Mouse (Mus musculus): ENCODE measurements around the gene Lrfn2. TPM values are rescaled to one million over a fixed set of nuclear protein-coding genes. Genes with fewer than 3 reads are reported as not detected.

Lrfn2 gene
- polyA plus RNA-seq, 1 experiment from 2014 or later: 1.1 TPM

GRCm38 (mm10) chr17:48972866-48973265 lies 40.7 kb downstream of the Lrfn2 start:
- H3K27ac ChIP-seq: no peak overlapping the region

GRCm38 (mm10) chr17:48973394-48973793 lies 41.2 kb downstream of the Lrfn2 start:
- Histone ChIP-seq H3K27ac (no peak overlapping the region), H3K4me1 (peaks cover 7% of the 10 kb centered on the region; the same call in 1 of the 2 replicates), H3K27me3 (replicated peaks) (no peaks in the 10 kb centered on the region), H3K9me3 (no peaks in the 10 kb centered on the region), H3K4me3 (replicated peaks) (no peak overlapping the region), H3K36me3 (no peaks in the 10 kb centered on the region), H3K4me2 (no peak overlapping the region), H3K9ac (no peak overlapping the region)
- no peak for ATAC-seq (ENCODE audit: insufficient read depth, low FRiP score, low read depth)
- 35% methylated on average over 3 of the region's 3 CpGs for WGBS

More at GRCm38 (mm10) chr17:48972866-48973265, 40.7 kb downstream of the Lrfn2 start:
- ATAC-seq (ENCODE audit: insufficient read depth, low FRiP score, low read depth): no peak
- no peaks in the 10 kb centered on the region for H3K27me3 ChIP-seq (replicated peaks)
- peaks cover 7% of the 10 kb centered on the region; the same call in 1 of the 2 replicates for H3K4me1 ChIP-seq
- 51% methylated on average over 6 of the region's 6 CpGs for WGBS
- H3K9ac ChIP-seq: no peak overlapping the region
- H3K4me3 ChIP-seq (replicated peaks): no peak overlapping the region
- no peaks in the 10 kb centered on the region for H3K9me3 ChIP-seq
- no peak overlapping the region for H3K4me2 ChIP-seq
- no peaks in the 10 kb centered on the region for H3K36me3 ChIP-seq

- H3K9ac ChIP-seq: no peak overlapping the region
- H3K27me3 ChIP-seq (replicated peaks): no peaks in the 10 kb centered on the region
- peak; percentile 27; the same call in 1 of the 2 replicates for ATAC-seq (ENCODE audit: insufficient read depth, low FRiP score, low read depth)
- H3K4me2 ChIP-seq: no peak overlapping the region
- peaks cover 7% of the 10 kb centered on the region; the same call in 1 of the 2 replicates for H3K4me1 ChIP-seq
- no peaks in the 10 kb centered on the region for H3K9me3 ChIP-seq
- no peak overlapping the region for H3K4me3 ChIP-seq (replicated peaks)
- WGBS: 45% methylated on average over 4 of the region's 4 CpGs
- no peaks in the 10 kb centered on the region for H3K36me3 ChIP-seq
- peak overlapping the region; percentile 27; the same call in 1 of the 2 replicates for H3K27ac ChIP-seq
Observed at GRCm38 (mm10) chr17:48975055-48975454, 42.9 kb downstream of the Lrfn2 start.

GRCm38 (mm10) chr17:48976611-48977022 lies 44.4 kb downstream of the Lrfn2 start:
- WGBS: 39% methylated on average over 5 of the region's 5 CpGs
- no peaks in the 10 kb centered on the region for H3K27me3 ChIP-seq (replicated peaks)
- no peaks in the 10 kb centered on the region for H3K36me3 ChIP-seq
- peaks cover 7% of the 10 kb centered on the region; the same call in 1 of the 2 replicates for H3K4me1 ChIP-seq
- no peak for ATAC-seq (ENCODE audit: insufficient read depth, low FRiP score, low read depth)
- H3K9me3 ChIP-seq: no peaks in the 10 kb centered on the region
- H3K27ac ChIP-seq: no peak overlapping the region; the same call in 1 of the 2 replicates
- no peak overlapping the region for H3K4me2 ChIP-seq
- H3K4me3 ChIP-seq (replicated peaks): no peak overlapping the region
- no peak overlapping the region for H3K9ac ChIP-seq

DNA sequence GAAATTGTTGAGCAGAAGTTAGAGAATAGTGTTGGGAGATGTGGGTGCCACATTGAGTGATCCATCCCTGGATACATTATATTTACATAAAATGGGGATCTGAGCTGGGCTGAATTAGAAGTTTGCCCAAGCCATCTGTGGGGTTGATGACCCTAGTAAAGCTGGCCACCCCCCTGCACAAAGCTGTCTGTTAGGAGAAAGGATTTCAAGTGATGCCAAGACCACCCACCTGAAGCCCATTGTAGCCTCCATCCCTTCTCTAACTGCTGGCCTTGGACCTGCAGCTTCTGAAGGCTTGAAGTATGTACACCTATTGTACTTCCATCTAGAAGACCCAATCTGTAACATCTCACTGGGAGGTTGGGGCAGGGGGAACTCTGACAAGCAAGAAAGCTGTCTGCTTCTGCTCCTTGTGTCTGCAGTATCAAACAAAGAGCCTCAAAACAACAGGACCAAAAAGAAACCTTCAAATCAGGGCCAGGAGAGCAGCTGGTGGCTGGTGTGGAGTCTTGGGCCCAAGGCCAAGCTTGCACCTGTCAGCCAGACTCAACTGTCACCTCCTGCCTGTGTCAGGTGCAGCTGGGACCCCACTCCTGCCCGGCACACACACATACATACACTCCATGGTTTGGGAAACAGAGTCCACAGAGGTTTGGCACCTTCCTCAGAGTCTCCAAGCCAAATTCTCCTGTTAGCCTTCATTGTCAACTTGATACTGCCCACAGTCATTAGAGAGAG lies 63.2 kb downstream of the Lrfn2 start:
- Histone ChIP-seq H3K4me2 (no peak overlapping the region), H3K4me1 (no peaks in the 10 kb centered on the region), H3K36me3 (no peaks in the 10 kb centered on the region), H3K27me3 (replicated peaks) (no peaks in the 10 kb centered on the region), H3K27ac (no peak overlapping the region), H3K4me3 (replicated peaks) (no peak overlapping the region), H3K9me3 (no peaks in the 10 kb centered on the region), H3K9ac (no peak overlapping the region)
- WGBS: 59% methylated on average over 1 of the region's 1 CpGs
- no peak for ATAC-seq (ENCODE audit: insufficient read depth, low FRiP score, low read depth)

GRCm38 (mm10) chr17:48999463-49000227 lies 67.5 kb downstream of the Lrfn2 start:
- Histone ChIP-seq H3K4me1 (no peaks in the 10 kb centered on the region), H3K27ac (no peak overlapping the region), H3K9ac (no peak overlapping the region), H3K36me3 (no peaks in the 10 kb centered on the region), H3K9me3 (no peaks in the 10 kb centered on the region), H3K4me3 (replicated peaks) (no peak overlapping the region), H3K27me3 (replicated peaks) (no peaks in the 10 kb centered on the region), H3K4me2 (no peak overlapping the region)
- ATAC-seq (ENCODE audit: insufficient read depth, low FRiP score, low read depth): 0 out of 2 replicates have a peak, but pooled peaks have one; percentile 58
- 4% methylated on average over 11 of the region's 11 CpGs for WGBS

- Histone ChIP-seq H3K9ac (no peak overlapping the region), H3K27ac (no peak overlapping the region), H3K4me2 (no peak overlapping the region), H3K4me1 (no peaks in the 10 kb centered on the region), H3K4me3 (replicated peaks) (no peak overlapping the region), H3K27me3 (replicated peaks) (no peaks in the 10 kb centered on the region), H3K9me3 (no peaks in the 10 kb centered on the region), H3K36me3 (no peaks in the 10 kb centered on the region)
- WGBS: 48% methylated on average over 7 of the region's 7 CpGs
- no peak for ATAC-seq (ENCODE audit: insufficient read depth, low FRiP score, low read depth)
Observed at GRCm38 (mm10) chr17:49009384-49010073, 77.3 kb downstream of the Lrfn2 start.

DNA sequence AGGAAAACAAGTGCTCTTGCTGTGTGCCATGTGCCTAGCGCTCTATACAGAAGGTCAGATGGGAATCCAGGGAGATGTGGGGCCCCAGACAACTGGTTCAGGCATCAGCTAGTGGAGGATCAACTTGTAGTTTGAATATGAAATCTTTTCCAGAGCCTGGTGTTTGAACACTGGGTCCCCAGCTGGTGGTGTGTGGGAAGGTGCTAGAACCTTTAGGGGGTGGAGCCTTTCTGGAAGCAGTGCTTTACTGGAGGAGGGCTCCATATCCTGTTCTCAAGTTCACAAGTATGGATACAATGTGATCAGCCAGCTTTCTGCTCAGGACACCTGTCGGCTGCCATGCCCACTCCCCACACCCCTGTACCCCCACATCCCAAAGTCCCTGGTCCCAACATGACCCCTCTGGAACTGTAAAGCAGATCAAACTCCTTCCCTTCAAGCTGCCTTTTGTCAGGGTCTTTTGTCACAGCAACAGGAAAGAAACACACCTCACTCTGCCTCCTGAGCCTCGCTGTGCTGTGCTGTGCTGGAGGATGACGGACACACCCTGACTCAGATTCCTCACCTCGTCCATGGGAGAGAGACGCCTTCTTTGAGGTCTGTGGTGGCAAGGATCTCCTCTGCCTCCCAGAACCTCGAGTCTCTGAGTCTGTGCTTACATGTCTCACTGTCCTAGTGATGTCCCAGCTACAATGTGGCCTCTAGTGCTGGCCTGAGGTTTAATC lies 81.9 kb downstream of the Lrfn2 start:
- WGBS: 62% methylated on average over 7 of the region's 7 CpGs
- no peak overlapping the region for H3K4me2 ChIP-seq
- H3K36me3 ChIP-seq: no peaks in the 10 kb centered on the region
- no peaks in the 10 kb centered on the region for H3K9me3 ChIP-seq
- H3K27me3 ChIP-seq (replicated peaks): no peaks in the 10 kb centered on the region
- no peak overlapping the region for H3K27ac ChIP-seq
- H3K4me3 ChIP-seq (replicated peaks): no peak overlapping the region
- H3K9ac ChIP-seq: no peak overlapping the region
- ATAC-seq (ENCODE audit: insufficient read depth, low FRiP score, low read depth): no peak
- H3K4me1 ChIP-seq: 0 out of 2 replicates have a peak, but pooled peaks cover 3% of the 10 kb centered on the region

GRCm38 (mm10) chr17:49015368-49015767 lies 83.2 kb downstream of the Lrfn2 start:
- H3K4me3 ChIP-seq (replicated peaks): no peak overlapping the region
- H3K4me1 ChIP-seq: 0 out of 2 replicates have a peak, but pooled peaks cover 3% of the 10 kb centered on the region
- no peaks in the 10 kb centered on the region for H3K27me3 ChIP-seq (replicated peaks)
- no peak overlapping the region for H3K4me2 ChIP-seq
- H3K27ac ChIP-seq: no peak overlapping the region
- H3K36me3 ChIP-seq: no peaks in the 10 kb centered on the region
- H3K9me3 ChIP-seq: no peaks in the 10 kb centered on the region
- no peak for ATAC-seq (ENCODE audit: insufficient read depth, low FRiP score, low read depth)
- no peak overlapping the region for H3K9ac ChIP-seq
- WGBS: 85% methylated on average over 6 of the region's 6 CpGs

DNA sequence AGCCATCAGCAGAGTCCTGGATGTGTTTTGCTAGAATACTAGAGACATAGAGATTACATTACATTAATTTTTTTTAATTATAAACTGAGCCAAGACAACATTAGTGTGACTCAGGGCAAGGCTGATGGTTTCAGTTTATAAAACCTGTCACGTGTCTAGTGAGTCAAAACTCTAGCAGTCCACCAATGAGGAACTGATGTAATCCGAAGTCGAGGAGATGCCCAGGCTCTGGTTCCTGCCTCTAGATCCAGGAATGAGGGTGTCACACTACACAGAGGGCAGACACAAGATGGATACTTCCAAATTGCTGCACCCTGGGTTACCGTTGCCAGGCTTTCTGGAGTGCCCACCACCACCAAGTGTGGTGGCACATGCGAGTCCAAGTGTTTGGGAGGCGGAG lies 84.0 kb downstream of the Lrfn2 start:
- Histone ChIP-seq H3K9ac (no peak overlapping the region), H3K36me3 (no peaks in the 10 kb centered on the region), H3K4me1 (0 out of 2 replicates have a peak, but pooled peaks cover 3% of the 10 kb centered on the region), H3K27ac (no peak overlapping the region), H3K9me3 (no peaks in the 10 kb centered on the region), H3K4me3 (replicated peaks) (no peak overlapping the region), H3K27me3 (replicated peaks) (no peaks in the 10 kb centered on the region), H3K4me2 (no peak overlapping the region)
- WGBS: 87% methylated on average over 6 of the region's 6 CpGs
- no peak for ATAC-seq (ENCODE audit: insufficient read depth, low FRiP score, low read depth)
